Mouse (Mus musculus) heart, embryonic 15.5 days (tissue): ENCODE measurements at regions not wholly inside any gene's neighbourhood (a gene's known extent, or its start where the extent isn't known, plus 50 kb on each side); places are given as distances from the start of the nearest gene placed in this dataset.
"Not testable (repeated sequence)": the region's sequence is repeated elsewhere in the genome, so short reads cannot be mapped to it uniquely, and the experiment has no call there.

Source experiments
- ATAC-seq: fragments of 200-750 bp; cut with Nextera tagmentation; replicated peaks from 2 replicates; pipeline ENCODE4 v1.8.0; 2017; ENCODE audit warnings: low read depth, moderate TSS enrichment; ENCODE audit not compliant: insufficient number of reproducible peaks, insufficient read depth, low FRiP score
- H3K27ac ChIP-seq: fragments of 300-500 bp; sonication (generic); 2 replicates; pipeline ENCODE4 v1.5.1; 2015; ENCODE audit warnings: mild to moderate bottlenecking, inconsistent platforms
- H3K27me3 ChIP-seq: fragments of 300-500 bp; sonication (generic); 2 replicates; pipeline ENCODE4 v1.6.1; 2015; ENCODE audit warnings: inconsistent platforms
- H3K36me3 ChIP-seq: fragments of 300-500 bp; sonication (generic); 2 replicates; pipeline ENCODE4 v1.6.1; 2015; ENCODE audit warnings: mild to moderate bottlenecking, inconsistent platforms
- H3K4me1 ChIP-seq: fragments of 300-500 bp; sonication (generic); replicated peaks from 2 replicates; pipeline ENCODE4 v1.6.1; 2015; ENCODE audit warnings: inconsistent platforms
- H3K4me2 ChIP-seq: fragments of 300-500 bp; sonication (generic); 2 replicates; pipeline ENCODE4 v1.6.1; 2015; ENCODE audit warnings: inconsistent platforms, mild to moderate bottlenecking, moderate library complexity
- H3K4me3 ChIP-seq: fragments of 300-500 bp; sonication (generic); 2 replicates; pipeline ENCODE4 v1.5.1; 2015; ENCODE audit warnings: mild to moderate bottlenecking, inconsistent platforms
- H3K9ac ChIP-seq: fragments of 300-500 bp; sonication (generic); 2 replicates; pipeline ENCODE4 v1.6.1; 2015; ENCODE audit warnings: mild to moderate bottlenecking, inconsistent platforms
- H3K9me3 ChIP-seq: fragments of 300-500 bp; sonication (generic); replicated peaks from 2 replicates; pipeline ENCODE4 v1.6.1; 2016; ENCODE audit warnings: inconsistent platforms
- WGBS: fragments of 180-500 bp; shearing (Covaris S2); methylation state at CpG from one replicate; pipeline ENCODE4 v1.1.7; 2015; ENCODE audit warnings: mixed read lengths; 5-methylcytosine and 5-hydroxymethylcytosine counted together

DNA sequence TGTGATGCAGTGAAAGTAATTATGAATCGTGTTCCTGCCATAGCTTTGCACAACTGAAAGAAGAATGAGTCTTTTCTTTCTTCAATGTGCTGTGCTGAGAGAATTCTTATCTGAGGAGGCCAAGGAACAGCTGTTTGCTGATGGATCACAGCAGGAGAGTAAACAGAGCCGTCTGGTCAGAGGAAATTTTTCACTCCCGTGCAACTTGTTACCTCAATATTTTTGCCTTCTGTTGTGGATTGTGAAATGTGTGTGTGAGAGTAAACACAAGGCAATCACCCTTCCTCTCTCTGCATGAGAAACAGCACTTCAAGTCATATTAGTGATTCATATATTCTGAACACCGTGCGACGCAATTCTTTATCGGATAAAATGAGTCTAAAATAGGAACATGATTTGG lies 171.9 kb downstream of the Epm2a start:
- H3K9ac ChIP-seq: no peak overlapping the region
- no peak overlapping the region for H3K4me3 ChIP-seq
- no peak overlapping the region for H3K27ac ChIP-seq
- no peaks in the 10 kb centered on the region for H3K9me3 ChIP-seq
- H3K4me2 ChIP-seq: no peak overlapping the region
- WGBS: 47% methylated on average over 7 of the region's 7 CpGs
- H3K36me3 ChIP-seq: no peaks in the 10 kb centered on the region
- H3K4me1 ChIP-seq: no peaks in the 10 kb centered on the region
- no peak for ATAC-seq
- H3K27me3 ChIP-seq: no peaks in the 10 kb centered on the region

GRCm38 (mm10) chr10:11517122-11517521 lies 173.9 kb downstream of the Epm2a start:
- 58% methylated on average over 2 of the region's 2 CpGs for WGBS
- H3K36me3 ChIP-seq: no peaks in the 10 kb centered on the region
- no peaks in the 10 kb centered on the region for H3K9me3 ChIP-seq
- no peak overlapping the region for H3K4me3 ChIP-seq
- no peaks in the 10 kb centered on the region for H3K4me1 ChIP-seq
- H3K27me3 ChIP-seq: no peaks in the 10 kb centered on the region
- no peak overlapping the region for H3K4me2 ChIP-seq
- no peak overlapping the region for H3K27ac ChIP-seq
- H3K9ac ChIP-seq: no peak overlapping the region
- no peak for ATAC-seq

- Histone ChIP-seq H3K4me3 (no peak overlapping the region), H3K4me2 (no peak overlapping the region), H3K36me3 (no peaks in the 10 kb centered on the region), H3K27ac (no peak overlapping the region), H3K9me3 (no peaks in the 10 kb centered on the region), H3K27me3 (no peaks in the 10 kb centered on the region), H3K4me1 (no peaks in the 10 kb centered on the region), H3K9ac (no peak overlapping the region)
- no peak for ATAC-seq
- WGBS: 79% methylated on average over 1 of the region's 1 CpGs
These were observed 188.1 kb downstream of the Epm2a start for GRCm38 (mm10) chr10:11531343-11531742.

DNA sequence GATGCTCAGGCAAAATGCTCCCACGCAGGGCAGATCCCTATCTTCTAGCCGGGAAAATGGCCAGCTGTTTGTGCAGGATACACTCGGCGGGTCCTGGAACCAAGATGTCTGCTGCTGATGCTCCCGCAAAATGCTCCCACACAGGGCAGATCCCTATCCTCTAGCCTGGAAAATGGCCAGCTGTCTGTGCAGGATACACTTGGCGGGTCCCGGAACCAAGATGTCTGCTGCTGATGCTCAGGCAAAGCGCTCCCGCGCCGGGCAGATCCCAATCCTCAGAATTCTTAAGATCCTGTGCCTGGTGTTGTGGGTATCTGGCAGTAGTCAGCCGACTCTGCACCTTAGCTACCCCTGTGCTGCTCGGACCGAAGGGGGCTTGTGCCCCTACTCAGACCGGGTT lies 212.2 kb downstream of the Epm2a start:
- H3K36me3 ChIP-seq, H3K4me3 ChIP-seq, H3K27me3 ChIP-seq, H3K27ac ChIP-seq, H3K9ac ChIP-seq, H3K4me2 ChIP-seq, H3K9me3 ChIP-seq, ATAC-seq, H3K4me1 ChIP-seq: not testable (repeated sequence)
- 81% methylated on average over 15 of the region's 15 CpGs for WGBS

DNA sequence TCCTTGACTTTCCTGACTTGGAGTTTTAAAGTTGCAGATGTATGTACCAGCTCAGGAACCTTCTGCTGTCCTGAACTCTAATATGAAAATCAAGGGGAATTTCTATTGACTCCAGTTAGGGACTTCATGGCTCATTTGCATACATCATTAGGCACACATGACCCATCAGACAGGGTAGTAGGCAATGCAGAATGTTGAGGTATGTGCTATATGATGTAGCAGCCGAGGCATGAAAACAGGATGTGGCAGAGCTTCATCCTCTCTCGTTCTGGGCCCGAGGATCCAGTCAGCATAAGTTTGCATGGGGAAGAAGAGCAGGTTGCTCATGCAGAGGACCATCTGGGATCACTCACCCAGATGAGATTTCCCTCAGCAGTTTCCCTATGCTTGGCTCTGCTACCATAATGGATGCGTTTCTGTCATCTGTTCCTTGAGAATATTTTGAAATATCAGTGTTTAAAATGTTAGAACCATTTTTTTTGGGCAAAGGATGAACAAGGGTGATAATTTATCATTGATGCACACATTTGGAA lies 227.4 kb downstream of the Epm2a start:
- no peaks in the 10 kb centered on the region for H3K9me3 ChIP-seq
- no peaks in the 10 kb centered on the region for H3K27me3 ChIP-seq
- no peak overlapping the region for H3K4me2 ChIP-seq
- H3K36me3 ChIP-seq: no peaks in the 10 kb centered on the region
- H3K4me3 ChIP-seq: no peak overlapping the region
- H3K27ac ChIP-seq: no peak overlapping the region
- H3K9ac ChIP-seq: no peak overlapping the region
- H3K4me1 ChIP-seq: no peaks in the 10 kb centered on the region
- 65% methylated on average over 4 of the region's 4 CpGs for WGBS
- ATAC-seq: no peak

- Histone ChIP-seq H3K4me3 (no peak overlapping the region), H3K27ac (no peak overlapping the region), H3K36me3 (no peaks in the 10 kb centered on the region), H3K4me2 (no peak overlapping the region), H3K9me3 (no peaks in the 10 kb centered on the region), H3K4me1 (no peaks in the 10 kb centered on the region), H3K9ac (no peak overlapping the region), H3K27me3 (no peaks in the 10 kb centered on the region)
- WGBS: 82% methylated on average over 1 of the region's 1 CpGs
- no peak for ATAC-seq
These were observed 265.2 kb downstream of the Epm2a start for GRCm38 (mm10) chr10:11608451-11608850.

DNA sequence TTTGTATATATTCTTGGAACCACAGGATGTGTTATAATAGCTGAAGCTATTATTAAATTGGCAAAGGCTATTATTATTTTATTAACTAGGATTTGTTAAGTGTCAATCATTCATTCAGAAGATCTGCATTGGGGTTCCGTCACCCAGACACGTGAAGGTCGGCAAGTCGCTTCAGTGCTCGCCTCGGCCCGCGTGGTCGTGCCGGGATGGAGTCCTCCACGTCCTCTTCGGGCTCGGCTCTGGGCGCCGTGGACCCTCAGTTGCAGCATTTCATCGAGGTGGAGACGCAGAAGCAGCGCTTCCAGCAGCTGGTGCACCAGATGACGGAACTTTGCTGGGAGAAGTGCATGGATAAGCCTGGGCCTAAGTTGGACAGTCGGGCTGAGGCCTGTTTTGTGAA lies 265.9 kb downstream of the Epm2a start:
- H3K4me1 ChIP-seq, H3K4me2 ChIP-seq, H3K36me3 ChIP-seq, H3K9me3 ChIP-seq, H3K4me3 ChIP-seq, H3K27me3 ChIP-seq, ATAC-seq, H3K9ac ChIP-seq, H3K27ac ChIP-seq: not testable (repeated sequence)
- WGBS: 87% methylated on average over 19 of the region's 20 CpGs

DNA sequence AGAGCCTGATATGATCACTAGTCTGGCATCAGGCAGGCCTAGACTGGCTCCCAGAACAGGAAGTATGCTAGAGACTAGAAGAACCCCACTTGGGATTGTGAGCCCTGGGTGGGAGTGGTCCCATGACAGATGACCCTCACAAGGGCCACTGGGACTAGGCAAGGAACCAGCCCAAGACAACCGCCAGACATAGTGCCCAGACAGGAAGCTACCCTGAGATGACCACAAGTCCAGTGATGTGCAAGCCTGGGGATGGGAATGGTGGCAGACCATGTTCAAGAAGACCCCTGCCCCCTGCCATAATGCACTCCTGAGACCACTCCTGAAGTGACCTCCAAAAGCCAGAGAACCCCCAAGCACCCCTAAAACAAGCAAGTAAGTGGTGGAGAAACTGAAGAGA lies 304.9 kb downstream of the Epm2a start:
- Histone ChIP-seq H3K9ac (no peak overlapping the region), H3K27ac (no peak overlapping the region), H3K4me1 (no peaks in the 10 kb centered on the region), H3K9me3 (no peaks in the 10 kb centered on the region), H3K4me2 (no peak overlapping the region), H3K27me3 (no peaks in the 10 kb centered on the region), H3K4me3 (no peak overlapping the region), H3K36me3 (no peaks in the 10 kb centered on the region)
- ATAC-seq: no peak
- 75% methylated on average over 1 of the region's 1 CpGs for WGBS

DNA sequence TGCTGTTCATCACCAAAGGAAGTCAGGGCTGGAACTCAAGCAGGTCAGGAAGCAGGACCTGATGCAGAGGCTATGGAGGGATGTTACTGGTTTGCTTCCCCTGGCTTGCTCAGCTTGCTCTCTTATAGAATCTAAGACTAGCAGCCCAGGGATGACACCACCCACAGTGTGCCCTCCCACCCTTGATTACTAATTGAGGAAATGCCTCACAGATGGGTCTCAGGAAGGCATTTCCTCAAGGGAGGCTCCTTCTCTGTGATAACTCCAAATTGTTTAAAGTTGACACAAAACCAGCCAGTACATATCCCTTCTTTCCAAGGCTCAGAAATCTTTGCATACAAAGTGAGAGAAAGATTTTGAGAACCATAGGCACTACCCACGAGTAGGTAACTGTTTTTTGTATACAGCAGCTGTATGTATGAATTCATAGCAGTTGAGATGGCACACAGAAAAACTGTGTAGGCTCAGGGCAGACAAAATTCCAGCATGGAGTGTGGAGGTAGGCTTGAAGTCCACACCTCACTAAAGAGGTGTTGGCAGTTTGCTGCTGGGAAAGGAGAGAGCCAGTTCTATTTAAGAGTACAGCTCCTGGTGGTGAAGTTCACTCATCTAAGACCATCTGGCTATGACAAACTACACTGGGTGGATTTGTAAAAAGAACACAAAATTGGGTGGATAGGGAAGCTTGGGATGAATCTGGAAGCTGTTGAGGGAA lies 317.0 kb downstream of the Epm2a start:
- Histone ChIP-seq H3K9ac (no peak overlapping the region), H3K36me3 (no peaks in the 10 kb centered on the region), H3K4me2 (no peak overlapping the region), H3K9me3 (no peaks in the 10 kb centered on the region), H3K4me3 (no peak overlapping the region), H3K27ac (no peak overlapping the region), H3K27me3 (no peaks in the 10 kb centered on the region), H3K4me1 (no peaks in the 10 kb centered on the region)
- 34% methylated on average over 1 of the region's 1 CpGs for WGBS
- no peak for ATAC-seq

- Histone ChIP-seq H3K27ac (no peak overlapping the region), H3K9me3 (no peaks in the 10 kb centered on the region), H3K4me1 (no peaks in the 10 kb centered on the region), H3K36me3 (no peaks in the 10 kb centered on the region), H3K27me3 (no peaks in the 10 kb centered on the region), H3K4me2 (no peak overlapping the region), H3K9ac (no peak overlapping the region), H3K4me3 (no peak overlapping the region)
- ATAC-seq: no peak
- 48% methylated on average over 5 of the region's 5 CpGs for WGBS
These were observed 318.6 kb downstream of the Epm2a start for GRCm38 (mm10) chr10:11661660-11662250.

DNA sequence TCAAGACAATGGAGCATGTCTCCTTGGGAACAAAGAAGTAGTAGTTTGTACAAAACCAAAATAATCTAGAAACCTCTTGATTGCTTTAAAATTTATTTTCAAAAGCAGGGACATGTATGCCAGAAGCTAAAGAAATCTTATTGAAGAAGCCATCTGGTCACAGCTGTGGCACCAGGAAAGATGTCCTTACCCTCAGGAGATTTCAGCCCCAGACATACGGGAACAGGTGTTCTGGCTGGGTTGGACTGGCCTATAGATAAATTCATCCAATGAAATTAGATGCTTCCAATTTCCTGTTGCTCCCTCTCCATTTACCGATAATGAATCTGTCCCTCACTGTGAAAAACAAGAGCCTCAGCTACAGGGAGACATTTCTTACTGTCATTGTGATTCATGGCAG lies 366.5 kb downstream of the Epm2a start:
- no peak overlapping the region for H3K4me2 ChIP-seq
- no peak overlapping the region for H3K9ac ChIP-seq
- ATAC-seq: no peak
- H3K4me1 ChIP-seq: no peaks in the 10 kb centered on the region
- H3K4me3 ChIP-seq: no peak overlapping the region
- 71% methylated on average over 2 of the region's 2 CpGs for WGBS
- H3K9me3 ChIP-seq: no peaks in the 10 kb centered on the region
- H3K36me3 ChIP-seq: no peaks in the 10 kb centered on the region
- H3K27ac ChIP-seq: no peak overlapping the region
- H3K27me3 ChIP-seq: no peaks in the 10 kb centered on the region

DNA sequence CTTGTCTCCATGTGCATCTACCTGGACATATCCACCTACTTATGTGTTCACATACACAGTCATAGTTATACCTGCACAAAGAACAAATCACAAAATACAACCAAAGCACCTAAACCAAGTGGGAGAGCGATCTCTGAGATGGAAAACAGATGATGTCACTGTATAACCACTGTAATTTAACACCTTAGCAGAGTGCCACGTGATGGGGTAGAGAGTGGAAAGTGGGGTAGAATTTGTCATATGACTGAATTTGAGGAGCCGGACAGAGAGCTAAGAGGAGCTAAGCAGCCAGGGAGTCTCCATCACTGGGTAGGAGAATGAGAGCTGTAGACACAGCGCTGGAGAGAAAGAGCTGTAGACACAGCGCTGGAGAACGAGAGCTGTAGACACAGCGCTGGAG lies 381.6 kb downstream of the Epm2a start:
- WGBS: 74% methylated on average over 7 of the region's 7 CpGs
- no peaks in the 10 kb centered on the region for H3K9me3 ChIP-seq
- H3K4me1 ChIP-seq: no peaks in the 10 kb centered on the region
- H3K9ac ChIP-seq: no peak overlapping the region
- no peak for ATAC-seq
- H3K27me3 ChIP-seq: no peaks in the 10 kb centered on the region
- no peak overlapping the region for H3K4me2 ChIP-seq
- no peak overlapping the region for H3K27ac ChIP-seq
- H3K4me3 ChIP-seq: no peak overlapping the region
- no peaks in the 10 kb centered on the region for H3K36me3 ChIP-seq
